Mouse (Mus musculus) embryo, embryonic 10 days (tissue): ENCODE results near the gene Olfr1410.

ENCODE experiments used
- DNase-seq: peaks from one replicate; pipeline ENCODE4 v3.0.0-alpha.2; 2015; ENCODE audit warnings: low spot score

Gene Olfr1410

DNA sequence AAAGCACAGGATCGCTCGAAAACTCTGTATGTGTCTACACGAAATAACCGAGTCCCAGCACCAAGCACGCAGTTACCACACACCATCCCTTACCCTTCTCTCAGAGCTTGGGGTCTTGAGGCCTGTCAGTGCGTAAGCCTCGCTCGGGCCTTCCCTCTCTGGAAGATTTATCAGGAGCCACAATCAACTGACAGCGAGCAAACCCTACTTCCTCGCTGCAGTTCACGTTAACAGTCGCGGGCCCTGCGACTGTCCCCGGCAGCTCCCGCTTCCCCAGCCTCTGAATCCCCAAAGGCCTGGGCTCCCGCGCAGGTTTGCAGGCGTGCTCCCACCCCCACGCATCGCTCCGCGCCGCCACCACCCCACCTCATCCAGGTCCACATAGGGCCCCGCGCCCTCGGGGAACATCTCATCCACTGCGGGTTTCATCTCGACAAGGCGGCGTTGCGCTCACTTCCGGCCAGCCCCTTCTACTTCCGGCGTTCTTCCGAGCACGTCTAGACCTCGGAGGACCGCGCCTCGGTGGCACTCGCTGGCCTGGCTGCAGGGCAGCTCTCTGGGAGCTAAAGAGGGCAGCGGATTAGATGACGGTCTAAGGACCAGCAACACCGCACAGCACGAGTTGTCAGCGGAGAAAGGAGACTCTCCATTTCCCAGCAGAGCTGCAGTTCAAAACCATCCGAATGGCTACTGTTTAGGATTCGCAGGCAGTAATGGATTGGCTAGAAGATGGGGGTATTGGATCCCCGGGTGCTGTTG is 36.1 kb downstream of the Olfr1410 start, which contains the start of gene Cops9:
Gene Cops9 (minus strand): TSS at position 472 of the 759 bp plus-strand sequence.
- peak; percentile 98 for DNase-seq

- DNase-seq, result no peak
Measured at GRCm38 (mm10) chr1:92643691-92644090, 38.1 kb downstream of the Olfr1410 start.

- no peak for DNase-seq
Measured at GRCm38 (mm10) chr1:92644916-92645315, 39.3 kb downstream of the Olfr1410 start.

- DNase-seq, result no peak
Measured at GRCm38 (mm10) chr1:92646111-92646510, 40.5 kb downstream of the Olfr1410 start.

GRCm38 (mm10) chr1:92646601-92647000 is 41.0 kb downstream of the Olfr1410 start:
- DNase-seq, result no peak

DNA sequence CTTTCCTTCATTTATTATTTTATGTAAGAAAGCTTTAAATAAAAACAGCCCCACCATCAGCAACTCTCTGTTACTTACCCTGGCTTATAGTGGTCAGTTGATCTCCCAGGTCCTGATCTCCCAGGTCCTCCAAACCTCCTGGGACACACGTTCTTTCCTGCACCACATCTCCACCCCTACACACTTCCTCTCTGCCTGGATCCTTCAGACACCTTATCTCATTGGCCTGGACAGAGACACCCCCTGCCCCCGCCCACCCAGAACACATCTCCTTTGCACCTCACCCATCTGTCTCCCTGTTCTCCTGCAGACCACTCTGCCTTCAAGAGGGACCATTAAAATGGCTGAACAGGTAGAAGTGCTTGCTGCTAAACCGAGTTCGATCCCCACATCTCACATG is 41.4 kb downstream of the Olfr1410 start:
- no peak for DNase-seq

DNA sequence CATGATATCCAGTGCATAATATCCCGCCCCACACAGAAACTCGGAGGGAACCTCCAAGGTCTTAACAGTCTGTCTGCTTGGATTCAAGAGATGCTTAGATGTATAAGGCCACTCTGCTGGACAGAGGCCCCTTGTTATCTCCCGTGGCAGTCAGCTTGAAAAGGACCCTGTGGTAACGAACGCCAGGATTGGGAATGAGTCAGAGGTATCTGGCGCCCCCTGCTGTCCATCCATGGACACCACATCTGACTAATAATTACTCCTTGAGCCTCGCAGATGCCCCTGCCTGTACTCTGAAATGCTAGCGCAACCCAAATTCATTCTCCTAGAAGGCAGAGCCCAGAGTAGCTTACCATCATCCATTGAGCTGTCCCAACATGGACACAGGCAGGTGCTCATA is 42.2 kb downstream of the Olfr1410 start:
- DNase-seq, result peak; percentile 90

GRCm38 (mm10) chr1:92648197-92648596 is 42.6 kb downstream of the Olfr1410 start:
- DNase-seq, result no peak

- peak; percentile 84 for DNase-seq
Measured at GRCm38 (mm10) chr1:92648673-92649072, 43.1 kb downstream of the Olfr1410 start, which contains the start of gene Otos. Gene Otos (minus strand): TSS chr1:92648841.

DNA sequence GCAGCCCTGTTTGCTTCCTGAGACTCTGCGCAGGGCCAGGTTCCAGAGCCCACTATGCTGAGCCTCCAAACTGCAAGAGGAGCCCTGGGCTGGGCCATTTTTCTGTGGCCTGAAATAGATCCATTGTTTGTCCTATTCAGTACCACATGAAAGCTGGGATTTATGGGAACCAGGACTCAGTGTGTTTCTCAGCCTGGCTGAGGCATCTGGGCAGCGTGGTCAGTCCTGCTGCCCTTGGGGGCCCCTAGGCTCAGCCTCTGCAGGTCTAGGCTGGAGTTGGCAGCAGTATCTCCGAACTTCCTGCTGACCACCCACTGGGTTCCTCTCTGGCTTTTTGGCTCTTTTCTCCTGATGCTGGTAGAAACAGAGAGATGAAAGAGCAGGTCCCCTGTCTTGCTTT is 45.9 kb downstream of the Olfr1410 start:
- DNase-seq, result no peak

DNA sequence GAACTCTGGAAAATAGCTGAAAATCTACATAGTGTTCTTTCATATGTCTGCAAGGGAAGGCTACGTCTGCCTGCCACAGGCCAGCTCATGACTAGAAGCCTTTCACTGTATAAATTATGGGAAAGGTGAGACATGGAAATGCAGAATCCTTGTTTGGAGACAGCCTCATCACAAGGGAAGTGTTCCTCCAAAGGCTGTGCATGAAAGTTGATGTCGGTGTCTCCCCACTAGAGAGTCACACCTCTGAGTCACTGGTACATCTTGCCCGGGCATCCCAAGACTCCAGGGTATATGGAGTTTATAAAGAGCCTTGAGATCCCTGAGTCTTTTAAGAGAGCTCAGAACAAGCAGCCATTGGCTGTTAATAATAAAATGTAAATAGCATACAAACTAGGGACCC is 47.6 kb downstream of the Olfr1410 start:
- no peak for DNase-seq

- DNase-seq, result no peak
Measured at GRCm38 (mm10) chr1:92654676-92655075, 49.1 kb downstream of the Olfr1410 start.

GRCm38 (mm10) chr1:92657025-92657820 is 51.6 kb downstream of the Olfr1410 start:
- peak; percentile 5 for DNase-seq

GRCm38 (mm10) chr1:92659392-92659791 is 53.8 kb downstream of the Olfr1410 start:
- DNase-seq, result no peak
